Mouse (Mus musculus) lung, adult 18-20 months (tissue): ENCODE data around the gene Dnajc16.

Source experiments
- DNase-seq, 2 experiments: peaks; one replicate each; pipeline ENCODE4 v3.0.0; 2022; ENCODE audit warnings: mixed read lengths in 2 of 2

Dnajc16 gene

GRCm38 (mm10) chr4:141762102-141762598 is 28.6 kb downstream of the Dnajc16 start:
- no peak for DNase-seq

- no peak for DNase-seq
Measured at GRCm38 (mm10) chr4:141760942-141761341, 29.8 kb downstream of the Dnajc16 start.

- DNase-seq: no peak
Measured at GRCm38 (mm10) chr4:141758874-141759542, 31.7 kb downstream of the Dnajc16 start.

- no peak for DNase-seq
Measured at GRCm38 (mm10) chr4:141757124-141757523, 33.6 kb downstream of the Dnajc16 start.

GRCm38 (mm10) chr4:141755375-141755930 is 35.3 kb downstream of the Dnajc16 start:
- no peak for DNase-seq

GRCm38 (mm10) chr4:141752076-141752421 is 38.7 kb downstream of the Dnajc16 start:
- no peak for DNase-seq

GRCm38 (mm10) chr4:141751419-141752075 is 39.2 kb downstream of the Dnajc16 start:
- no peak for DNase-seq

GRCm38 (mm10) chr4:141750826-141751225 is 39.9 kb downstream of the Dnajc16 start:
- DNase-seq: no peak

GRCm38 (mm10) chr4:141749557-141749956 is 41.2 kb downstream of the Dnajc16 start:
- no peak for DNase-seq

GRCm38 (mm10) chr4:141746578-141747346 is 44.0 kb downstream of the Dnajc16 start, which contains the start of gene Agmat:
Gene Agmat (plus strand): TSS chr4:141746672.
- no peak for DNase-seq

GRCm38 (mm10) chr4:141742381-141742780 is 48.4 kb downstream of the Dnajc16 start:
- DNase-seq: no peak

- no peak for DNase-seq
Measured at GRCm38 (mm10) chr4:141741856-141742255, 48.9 kb downstream of the Dnajc16 start.

GRCm38 (mm10) chr4:141738015-141738414 is 52.7 kb downstream of the Dnajc16 start:
- no peak for DNase-seq

- no peak for DNase-seq
Measured at GRCm38 (mm10) chr4:141736856-141737255, 53.9 kb downstream of the Dnajc16 start.

- no peak for DNase-seq
Measured at GRCm38 (mm10) chr4:141735206-141735560, 55.5 kb downstream of the Dnajc16 start.

GRCm38 (mm10) chr4:141734446-141735205 is 56.1 kb downstream of the Dnajc16 start:
- peak; percentile 91 to 94 for DNase-seq

GRCm38 (mm10) chr4:141731766-141732165 is 59.0 kb downstream of the Dnajc16 start:
- no peak for DNase-seq

GRCm38 (mm10) chr4:141730401-141730800 is 60.3 kb downstream of the Dnajc16 start:
- no peak for DNase-seq

GRCm38 (mm10) chr4:141729266-141729665 is 61.5 kb downstream of the Dnajc16 start:
- no peak for DNase-seq

- peak; percentile 53 to 54 for DNase-seq
Measured at GRCm38 (mm10) chr4:141725738-141726137, 65.0 kb downstream of the Dnajc16 start.

- DNase-seq: no peak
Measured at GRCm38 (mm10) chr4:141725277-141725676, 65.5 kb downstream of the Dnajc16 start.

GRCm38 (mm10) chr4:141724594-141724993 is 66.1 kb downstream of the Dnajc16 start:
- no peak for DNase-seq

GRCm38 (mm10) chr4:141723673-141724068 is 67.1 kb downstream of the Dnajc16 start:
- DNase-seq: no peak
